Mouse (Mus musculus) CH12.LX (cell line): ENCODE measurements around the gene Clmp. TPM values are rescaled to one million over a fixed set of nuclear protein-coding genes. Genes with fewer than 3 reads are reported as not detected.
A peak's percentile ranks its signal among the peaks of the same experiment; 100 is the strongest.

Source experiments
- DNase-seq: peaks from one replicate; pipeline ENCODE4 v3.0.0-alpha.2; 2013; ENCODE audit errors: extremely low read depth
- H3K27ac ChIP-seq: 2 replicates; pipeline ENCODE4 v1.5.1; 2012; ENCODE audit warnings: low read depth, mild to moderate bottlenecking, control low read depth, moderate library complexity; ENCODE audit not compliant: insufficient read depth
- H3K27me3 ChIP-seq: replicated peaks from 2 replicates; pipeline ENCODE3; 2012; ENCODE audit warnings: inconsistent platforms
- H3K36me3 ChIP-seq, 2 experiments: replicated peaks in 1 of 2; 2 replicates each; pipeline versions ENCODE3 to v1.6.1; 2012; ENCODE audit warnings: inconsistent platforms in 1 of 2, low read length in 1 of 2, mild to moderate bottlenecking in 1 of 2, mixed read lengths in 1 of 2, moderate library complexity in 1 of 2; ENCODE audit not compliant: control insufficient read depth in 1 of 2, insufficient read depth in 1 of 2
- H3K4me1 ChIP-seq, 2 experiments: 2 replicates each; pipeline ENCODE4 v1.6.1; 2012; ENCODE audit warnings: inconsistent platforms in 1 of 2, moderate library complexity in 1 of 2; ENCODE audit not compliant: insufficient read depth in 2 of 2, control insufficient read depth in 1 of 2
- H3K4me2 ChIP-seq: 2 replicates; pipeline ENCODE4 v1.6.1; 2012; ENCODE audit warnings: low read depth, mild to moderate bottlenecking, control low read depth; ENCODE audit not compliant: poor library complexity, insufficient read depth, severe bottlenecking
- H3K4me3 ChIP-seq, 3 experiments: fragments of 150-350 bp in 1 of 3; sonication (generic) in 1 of 3; replicated peaks in 1 of 3; 2 replicates each; pipeline versions ENCODE3 to v1.5.1; 2011 to 2012; ENCODE audit warnings: low read depth in 2 of 3, low read length in 2 of 3, mild to moderate bottlenecking in 2 of 3, moderate library complexity in 2 of 3, control low read depth in 1 of 3, improper control_type of control experiment in 1 of 3, inconsistent platforms in 1 of 3, mixed read lengths in 1 of 3; ENCODE audit not compliant: poor library complexity in 1 of 3
- H3K79me2 ChIP-seq: replicated peaks from 2 replicates; pipeline ENCODE4 v1.6.1; 2012; ENCODE audit warnings: mild to moderate bottlenecking, moderate library complexity; ENCODE audit not compliant: control insufficient read depth, poor library complexity, insufficient read depth, severe bottlenecking; ENCODE audit errors: extremely low read depth
- H3K9ac ChIP-seq: 2 replicates; pipeline ENCODE4 v1.6.1; 2012; ENCODE audit warnings: low read depth, mild to moderate bottlenecking, control low read depth, moderate library complexity; ENCODE audit not compliant: insufficient read depth
- H3K9me3 ChIP-seq: replicated peaks from 2 replicates; pipeline ENCODE3; 2012; ENCODE audit warnings: low read length, inconsistent platforms, mixed read lengths
- BHLHE40 ChIP-seq: IDR thresholded peaks from 2 replicates; pipeline ENCODE4 v1.6.1; 2011; ENCODE audit warnings: mild to moderate bottlenecking, low read depth, low read length, improper control_type of control experiment
- CHD2 ChIP-seq: IDR thresholded peaks from 2 replicates; pipeline ENCODE4 v1.6.1; 2011; ENCODE audit warnings: low read length, improper control_type of control experiment
- E2F4 ChIP-seq: IDR thresholded peaks from 2 replicates; pipeline ENCODE4 v1.6.1; 2011; ENCODE audit warnings: low read depth, low read length, improper control_type of control experiment; ENCODE audit not compliant: insufficient replicate concordance
- ELF1 ChIP-seq: IDR thresholded peaks from 2 replicates; pipeline ENCODE4 v1.6.1; 2014; ENCODE audit warnings: low read depth, mild to moderate bottlenecking, inconsistent platforms, low read length, improper control_type of control experiment
- MAFK ChIP-seq: IDR thresholded peaks from 2 replicates; pipeline ENCODE4 v1.6.1; 2011; ENCODE audit warnings: low read length, improper control_type of control experiment; ENCODE audit not compliant: insufficient replicate concordance
- MYC ChIP-seq: IDR thresholded peaks from 2 replicates; pipeline ENCODE4 v1.6.1; 2011; ENCODE audit warnings: low read depth, mild to moderate bottlenecking, improper control_type of control experiment, low read length
- NELFE ChIP-seq: IDR thresholded peaks from 2 replicates; pipeline ENCODE4 v1.6.1; 2011; ENCODE audit warnings: low read depth, low read length, improper control_type of control experiment
- PAX5 ChIP-seq: IDR thresholded peaks from 2 replicates; pipeline ENCODE4 v1.6.1; 2012; ENCODE audit warnings: low read length, inconsistent platforms, mixed read lengths
- POLR2A ChIP-seq: IDR thresholded peaks from 2 replicates; pipeline ENCODE4 v1.6.1; 2011; ENCODE audit warnings: low read depth, mild to moderate bottlenecking, improper control_type of control experiment, low read length
- SIN3A ChIP-seq: IDR thresholded peaks from 2 replicates; pipeline ENCODE4 v1.6.1; 2012; ENCODE audit warnings: low read length, improper control_type of control experiment, inconsistent platforms
- TCF12 ChIP-seq: IDR thresholded peaks from 2 replicates; pipeline ENCODE4 v1.6.1; 2014; ENCODE audit warnings: low read depth, mild to moderate bottlenecking, inconsistent platforms, low read length, improper control_type of control experiment
- USF1 ChIP-seq: IDR thresholded peaks from 2 replicates; pipeline ENCODE4 v1.6.1; 2014; ENCODE audit warnings: low read depth, mild to moderate bottlenecking, inconsistent platforms, low read length, improper control_type of control experiment
- USF2 ChIP-seq: conservative IDR thresholded peaks from 2 replicates; pipeline ENCODE4 v1.6.1; 2011; ENCODE audit warnings: low read depth, low read length, improper control_type of control experiment
- ZKSCAN1 ChIP-seq: IDR thresholded peaks from 2 replicates; pipeline ENCODE4 v1.6.1; 2012; ENCODE audit warnings: low read depth, inconsistent platforms, low read length, improper control_type of control experiment, borderline replicate concordance
- ZMIZ1 ChIP-seq: IDR thresholded peaks from 2 replicates; pipeline ENCODE4 v1.6.1; 2012; ENCODE audit warnings: low read depth, mild to moderate bottlenecking, inconsistent platforms, low read length, improper control_type of control experiment
- ZNF384 ChIP-seq: IDR thresholded peaks from 2 replicates; pipeline ENCODE4 v1.6.1; 2012; ENCODE audit warnings: low read depth, low read length, improper control_type of control experiment, inconsistent platforms
- dilution Hi-C: fragments of 300-500 bp; cut with MboI; formaldehyde crosslinking; loops from 2 replicates; pipeline ENCODE4 v1.14.3; 2020; ENCODE audit warnings: low sequenced_read_pairs; ENCODE audit not compliant: extremely low pct_unique_long_range_greater_than_20kb, extremely low pct_ligation_motif_present
- in situ Hi-C: fragments of 300-500 bp; cut with MboI; formaldehyde crosslinking; loops from 3 replicates; pipeline ENCODE4 v1.14.3; 2019; ENCODE audit warnings: low sequenced_read_pairs, low pct_ligation_motif_present, low pct_unique_long_range_greater_than_20kb, mixed read lengths
- polyA plus RNA-seq: library from polyadenylated mRNA; unstranded; fragments of >175 nt; gene quantifications from 2 replicates; pipeline ENCODE4 v1.2.1, GENCODE M21; 2012; ENCODE audit warnings: low read depth; ENCODE audit not compliant: insufficient read length
- total RNA-seq, 2 experiments: library from RNA; depleted of rRNA; stranded (reverse); fragments of 300-350 nt in 1 of 2; fragments of >200 nt in 1 of 2; gene quantifications; 2 replicates each; pipeline ENCODE4 v1.2.3; 2012 to 2014

Clmp gene
- total and polyA plus RNA-seq, 3 experiments: not detected

GRCm38 (mm10) chr9:40637705-40638393 lies 47.9 kb upstream of the Clmp start:
- Histone ChIP-seq H3K79me2 (no peaks in the 10 kb centered on the region), H3K36me3 (no peaks in the 10 kb centered on the region), H3K27ac (no peak overlapping the region), H3K4me1 (peaks cover 0 to 24% of the 10 kb centered on the region in 2 experiments; a peak in 3 of 4 replicates), H3K4me3 (peak overlapping the region in 1 of 3 experiments; percentile 58), H3K9ac (no peak overlapping the region), H3K27me3 (peaks cover 3% of the 10 kb centered on the region), H3K4me2 (peak overlapping the region; percentile 94), H3K9me3 (no peaks in the 10 kb centered on the region)
- DNase-seq: no peak
- dilution Hi-C loops (no loop called here), in situ Hi-C loops (no loop called here)
- TF ChIP-seq ZKSCAN1: no peak
- no peak for TF ChIP-seq TCF12
- TF ChIP-seq USF1: peak; percentile 80; the same call in 1 of the 2 replicates
- TF ChIP-seq ZNF384: no peak
- no peak for TF ChIP-seq POLR2A

- DNase-seq: no peak
- dilution Hi-C loops: no loop called here
- peak overlapping the region in 1 of 3 experiments; percentile 58 for H3K4me3 ChIP-seq
- TF ChIP-seq BHLHE40: peak; percentile 63
- peak; percentile 74 for TF ChIP-seq USF2
- no peak for TF ChIP-seq ZMIZ1
- TF ChIP-seq CHD2: peak; percentile 27; the same call in 1 of the 2 replicates
- TF ChIP-seq SIN3A: no peak
- peak overlapping the region; percentile 94 for H3K4me2 ChIP-seq
- 0 out of 2 replicates have a peak overlapping the region, but pooled peaks have one; percentile 6 for H3K9ac ChIP-seq
- peaks cover under 1 to 26% of the 10 kb centered on the region in 2 experiments; a peak in 3 of 4 replicates for H3K4me1 ChIP-seq
- H3K27ac ChIP-seq: no peak overlapping the region
- H3K27me3 ChIP-seq: peaks cover 3% of the 10 kb centered on the region
- no peaks in the 10 kb centered on the region for H3K9me3 ChIP-seq
- in situ Hi-C loops: no loop called here
- H3K79me2 ChIP-seq: no peaks in the 10 kb centered on the region
- H3K36me3 ChIP-seq: no peaks in the 10 kb centered on the region
These were observed 47.2 kb upstream of the Clmp start for GRCm38 (mm10) chr9:40638394-40639049.

- dilution Hi-C loops: no loop called here
- in situ Hi-C loops: no loop called here
- no peak for DNase-seq
These were observed 46.1 kb upstream of the Clmp start for GRCm38 (mm10) chr9:40639536-40640187.

More at GRCm38 (mm10) chr9:40639536-40640187, 46.1 kb upstream of the Clmp start:
- Histone ChIP-seq H3K9ac (no peak overlapping the region), H3K27ac (no peak overlapping the region), H3K27me3 (peaks cover 3% of the 10 kb centered on the region), H3K4me2 (no peak overlapping the region), H3K79me2 (no peaks in the 10 kb centered on the region), H3K36me3 (no peaks in the 10 kb centered on the region), H3K9me3 (no peaks in the 10 kb centered on the region), H3K4me1 (peaks cover 7 to 32% of the 10 kb centered on the region in 2 experiments), H3K4me3 (no peak overlapping the region)
- TF ChIP-seq PAX5 (no peak), MAFK (no peak), MYC (no peak), E2F4 (no peak), POLR2A (no peak), ELF1 (no peak), NELFE (no peak)
